Mouse (Mus musculus): ENCODE results near the gene Ptprt. TPM values are rescaled to one million over a fixed set of nuclear protein-coding genes. Genes with fewer than 3 reads are reported as not detected.

Gene Ptprt
- polyA plus RNA-seq, 1 experiment from 2014 or later = 0.44 TPM

DNA sequence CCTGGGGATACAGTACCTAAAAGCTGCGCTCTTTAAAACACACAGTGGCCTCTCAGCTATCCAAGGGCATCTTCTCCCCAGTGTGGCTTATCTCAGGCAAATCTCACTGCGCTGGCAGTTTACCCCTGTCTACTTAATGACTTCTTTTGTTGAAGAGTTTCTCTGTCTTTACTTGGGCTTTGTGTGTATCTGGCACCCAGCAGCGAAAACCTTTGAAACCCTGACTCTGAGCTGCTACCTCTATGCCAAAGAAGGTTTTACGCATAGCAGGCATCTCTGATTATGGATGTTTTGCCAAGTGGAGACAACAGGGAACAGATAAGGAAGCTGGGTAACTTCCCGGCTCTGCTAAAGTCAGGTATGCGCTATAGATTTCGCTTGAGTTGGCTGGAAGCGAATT lies 956.1 kb downstream of the Ptprt start:
- Histone ChIP-seq H3K9ac (no peak overlapping the region), H3K4me1 (no peaks in the 10 kb centered on the region), H3K27me3 (replicated peaks) (no peaks in the 10 kb centered on the region), H3K36me3 (no peaks in the 10 kb centered on the region), H3K9me3 (no peaks in the 10 kb centered on the region), H3K4me3 (replicated peaks) (no peak overlapping the region), H3K4me2 (no peak overlapping the region), H3K27ac (no peak overlapping the region)
- ATAC-seq (ENCODE audit: insufficient read depth, low FRiP score, low read depth) = no peak
- 51% methylated on average over 8 of the region's 8 CpGs for WGBS

DNA sequence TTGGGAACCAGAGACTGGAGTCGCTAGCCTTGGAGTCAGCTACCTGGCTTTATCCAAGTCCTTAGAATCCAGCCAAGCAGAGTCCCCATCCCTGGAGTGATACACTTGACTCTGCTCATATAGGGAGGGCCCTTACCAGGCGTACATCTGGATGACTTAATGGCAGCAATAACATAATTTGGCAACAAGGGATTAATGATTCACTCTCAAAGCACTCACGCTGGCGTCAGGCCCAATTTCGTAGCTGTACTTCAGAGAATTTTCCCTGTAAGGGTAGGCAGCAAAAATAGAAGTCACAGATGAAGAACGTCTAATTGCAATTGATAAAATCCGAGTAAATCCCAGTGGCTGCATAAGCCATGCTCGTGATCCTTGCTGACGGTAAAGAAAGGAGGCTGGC lies 956.5 kb downstream of the Ptprt start:
- H3K4me2 ChIP-seq = no peak overlapping the region
- H3K27ac ChIP-seq = no peak overlapping the region
- WGBS = 39% methylated on average over 9 of the region's 9 CpGs
- H3K4me1 ChIP-seq = no peaks in the 10 kb centered on the region
- no peaks in the 10 kb centered on the region for H3K27me3 ChIP-seq (replicated peaks)
- H3K36me3 ChIP-seq = no peaks in the 10 kb centered on the region
- no peak for ATAC-seq (ENCODE audit: insufficient read depth, low FRiP score, low read depth)
- no peaks in the 10 kb centered on the region for H3K9me3 ChIP-seq
- no peak overlapping the region for H3K9ac ChIP-seq
- no peak overlapping the region for H3K4me3 ChIP-seq (replicated peaks)

DNA sequence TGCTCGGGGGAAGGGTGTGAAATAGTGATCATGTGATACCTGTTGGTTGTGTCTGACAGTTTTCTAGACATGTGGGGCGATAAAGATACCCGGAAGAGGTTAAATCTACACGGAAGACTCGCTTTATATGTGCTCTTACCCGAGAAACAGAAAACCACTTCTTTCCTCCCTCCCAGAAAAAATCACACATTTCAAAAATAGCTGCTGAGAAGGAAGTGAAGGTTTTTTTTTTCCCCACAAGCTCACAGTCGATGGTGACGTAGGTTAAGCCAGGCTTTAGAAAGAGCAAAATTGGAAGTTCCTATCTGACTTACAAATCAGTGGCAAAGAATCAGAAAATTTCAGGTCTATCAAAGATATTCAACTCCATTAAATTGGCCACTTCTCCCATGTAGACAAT lies 965.1 kb downstream of the Ptprt start:
- Histone ChIP-seq H3K36me3 (no peaks in the 10 kb centered on the region), H3K9ac (no peak overlapping the region), H3K27ac (no peak overlapping the region), H3K4me2 (no peak overlapping the region), H3K4me1 (no peaks in the 10 kb centered on the region), H3K9me3 (no peaks in the 10 kb centered on the region), H3K27me3 (replicated peaks) (no peaks in the 10 kb centered on the region), H3K4me3 (replicated peaks) (no peak overlapping the region)
- WGBS = 77% methylated on average over 8 of the region's 8 CpGs
- no peak for ATAC-seq (ENCODE audit: insufficient read depth, low FRiP score, low read depth)

DNA sequence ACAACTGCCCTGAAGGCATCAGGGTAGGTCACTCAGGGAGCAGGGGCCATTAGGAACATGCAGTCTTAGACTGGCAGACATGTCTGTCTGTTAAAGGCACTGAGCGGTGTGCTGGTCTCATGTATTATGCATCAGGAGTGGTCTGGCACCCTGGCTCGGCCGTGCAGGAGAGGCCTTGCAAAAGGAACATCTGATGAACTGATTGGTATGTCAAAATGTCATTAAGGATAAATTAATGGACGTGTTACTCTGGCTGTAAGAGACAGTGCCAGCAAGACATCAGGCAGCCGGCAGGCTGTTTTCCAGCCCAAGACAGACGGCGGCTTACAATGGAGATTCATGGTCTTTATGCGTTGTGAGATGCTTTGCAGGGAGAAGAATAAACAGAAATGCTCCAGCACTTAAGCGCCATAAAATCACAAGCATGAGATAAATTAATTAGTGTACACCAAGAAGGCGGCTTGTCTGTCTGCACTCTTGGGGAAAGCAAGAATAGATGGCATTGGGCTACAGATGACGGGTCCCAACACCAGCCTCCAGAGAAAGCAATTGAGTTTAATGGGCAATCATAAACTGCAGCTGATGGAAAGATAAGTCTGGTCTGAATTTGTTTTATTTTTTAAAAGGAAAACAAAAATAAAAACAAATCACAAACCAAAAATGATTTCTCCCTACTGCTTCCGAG lies 992.5 kb downstream of the Ptprt start:
- Histone ChIP-seq H3K4me2 (no peak overlapping the region), H3K4me1 (no peaks in the 10 kb centered on the region), H3K9ac (no peak overlapping the region), H3K9me3 (no peaks in the 10 kb centered on the region), H3K36me3 (no peaks in the 10 kb centered on the region), H3K27me3 (replicated peaks) (no peaks in the 10 kb centered on the region), H3K27ac (no peak overlapping the region), H3K4me3 (replicated peaks) (no peak overlapping the region)
- 77% methylated on average over 12 of the region's 12 CpGs for WGBS
- no peak for ATAC-seq (ENCODE audit: insufficient read depth, low FRiP score, low read depth)

DNA sequence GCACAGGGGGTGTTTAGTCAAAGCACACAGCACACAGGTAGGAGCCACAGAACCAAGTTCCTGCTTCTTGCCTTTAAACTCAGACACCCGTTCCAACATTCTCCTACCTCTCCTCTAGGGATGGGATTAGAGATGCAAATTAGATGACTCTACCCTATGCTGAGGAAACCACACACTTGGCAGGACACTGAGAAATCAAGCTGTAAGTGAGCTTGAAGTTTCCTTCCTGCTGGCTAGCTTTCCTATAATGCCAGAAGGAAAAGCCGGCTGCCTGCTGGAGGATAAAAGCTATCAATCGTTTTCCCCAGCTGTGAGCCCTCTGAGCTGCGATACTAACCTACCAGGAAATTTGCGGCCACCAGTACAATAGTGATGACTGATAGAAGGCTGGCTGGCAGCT lies 999.0 kb downstream of the Ptprt start:
- Histone ChIP-seq H3K27ac (no peak overlapping the region), H3K4me2 (no peak overlapping the region), H3K27me3 (replicated peaks) (no peaks in the 10 kb centered on the region), H3K4me1 (no peaks in the 10 kb centered on the region), H3K4me3 (replicated peaks) (no peak overlapping the region), H3K9ac (no peak overlapping the region), H3K9me3 (no peaks in the 10 kb centered on the region), H3K36me3 (no peaks in the 10 kb centered on the region)
- no peak for ATAC-seq (ENCODE audit: insufficient read depth, low FRiP score, low read depth)
- 28% methylated on average over 5 of the region's 5 CpGs for WGBS

DNA sequence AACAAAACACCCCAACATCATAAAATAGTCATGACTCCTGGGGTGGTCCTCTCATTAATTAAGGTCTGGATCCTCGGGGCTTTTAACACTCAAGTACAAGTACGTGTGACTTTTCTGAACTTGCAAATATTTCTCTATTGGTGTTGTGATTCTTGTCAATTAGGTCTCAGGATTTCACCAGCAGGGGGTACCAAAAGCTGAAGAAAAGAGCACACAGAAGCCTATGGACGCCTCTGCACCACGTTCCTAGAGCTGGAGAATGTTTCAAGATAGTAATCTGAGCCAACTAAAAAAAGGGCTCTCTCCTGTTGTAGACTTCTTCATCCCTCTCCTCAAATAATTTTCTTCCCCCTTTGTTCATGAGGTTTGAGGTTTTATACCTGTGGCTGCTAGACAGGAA lies 1000.1 kb downstream of the Ptprt start:
- Histone ChIP-seq H3K27ac (no peak overlapping the region), H3K9ac (no peak overlapping the region), H3K9me3 (no peaks in the 10 kb centered on the region), H3K36me3 (no peaks in the 10 kb centered on the region), H3K4me3 (replicated peaks) (no peak overlapping the region), H3K27me3 (replicated peaks) (no peaks in the 10 kb centered on the region), H3K4me2 (no peak overlapping the region), H3K4me1 (no peaks in the 10 kb centered on the region)
- WGBS = 19% methylated on average over 4 of the region's 4 CpGs
- ATAC-seq (ENCODE audit: insufficient read depth, low FRiP score, low read depth) = no peak

DNA sequence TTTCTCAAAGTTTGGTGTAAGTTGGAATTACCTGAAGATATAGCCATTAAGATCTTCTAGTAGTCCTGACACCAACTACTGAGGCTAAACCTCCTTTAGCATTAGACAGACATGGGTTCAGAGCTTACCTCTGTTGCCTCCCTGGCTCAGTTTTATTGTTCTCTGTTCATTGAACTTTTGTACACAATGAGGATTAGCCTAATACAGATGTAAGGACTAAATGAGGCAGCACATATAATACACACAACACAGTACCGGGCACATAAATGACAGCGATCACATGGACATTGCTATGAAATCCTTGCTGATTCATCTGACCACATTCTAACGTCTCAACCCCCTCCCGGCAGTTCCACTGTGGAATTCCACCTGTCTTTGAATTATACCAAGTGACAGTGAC lies 1003.9 kb downstream of the Ptprt start:
- no peak for ATAC-seq (ENCODE audit: insufficient read depth, low FRiP score, low read depth)
- H3K4me2 ChIP-seq = no peak overlapping the region
- no peaks in the 10 kb centered on the region for H3K36me3 ChIP-seq
- H3K27me3 ChIP-seq (replicated peaks) = no peaks in the 10 kb centered on the region
- 86% methylated on average over 4 of the region's 4 CpGs for WGBS
- no peak overlapping the region for H3K27ac ChIP-seq
- no peaks in the 10 kb centered on the region for H3K4me1 ChIP-seq
- H3K4me3 ChIP-seq (replicated peaks) = no peak overlapping the region
- no peak overlapping the region for H3K9ac ChIP-seq
- H3K9me3 ChIP-seq = no peaks in the 10 kb centered on the region

DNA sequence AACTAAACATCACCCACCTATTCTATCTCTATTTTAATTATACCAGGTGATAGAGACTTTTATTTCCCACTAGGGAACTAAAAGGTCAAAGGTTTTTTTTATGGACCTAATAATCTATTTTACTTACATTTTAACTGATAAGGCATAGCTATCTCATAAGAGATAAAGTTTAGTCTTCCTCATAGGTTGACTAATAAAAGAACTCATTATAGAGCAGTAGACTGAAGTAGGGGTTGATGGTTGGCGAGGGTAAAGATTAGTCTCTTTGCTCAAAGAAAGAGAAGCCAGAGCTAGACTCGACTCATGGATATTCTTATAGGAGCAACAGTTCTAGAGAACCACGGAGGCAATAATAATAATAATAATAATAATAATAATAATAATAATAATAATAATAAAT lies 1004.3 kb downstream of the Ptprt start:
- H3K9ac ChIP-seq = no peak overlapping the region
- no peak overlapping the region for H3K4me2 ChIP-seq
- H3K4me3 ChIP-seq (replicated peaks) = no peak overlapping the region
- WGBS = 79% methylated on average over 3 of the region's 3 CpGs
- ATAC-seq (ENCODE audit: insufficient read depth, low FRiP score, low read depth) = no peak
- H3K27ac ChIP-seq = no peak overlapping the region
- no peaks in the 10 kb centered on the region for H3K4me1 ChIP-seq
- H3K9me3 ChIP-seq = no peaks in the 10 kb centered on the region
- H3K36me3 ChIP-seq = no peaks in the 10 kb centered on the region
- no peaks in the 10 kb centered on the region for H3K27me3 ChIP-seq (replicated peaks)

DNA sequence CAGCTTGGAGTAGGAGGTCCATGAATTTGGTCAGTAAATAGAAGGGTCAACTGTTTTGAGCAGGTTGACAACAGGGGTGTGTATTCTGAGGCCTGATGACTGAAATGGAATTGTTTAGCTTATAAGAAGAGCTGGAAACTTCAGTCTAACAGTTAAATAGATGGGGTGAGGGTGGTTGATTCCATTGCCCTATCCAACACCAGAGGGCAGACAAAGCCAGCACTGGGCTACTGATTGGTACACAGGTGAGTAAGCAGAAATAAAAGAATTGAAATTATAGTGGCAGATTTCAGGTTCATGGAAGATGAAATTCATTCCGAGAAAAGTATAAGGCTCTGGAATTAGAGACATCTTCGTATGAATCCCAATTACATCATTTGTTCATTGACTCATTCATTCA lies 1020.1 kb downstream of the Ptprt start:
- H3K9ac ChIP-seq = no peak overlapping the region
- H3K27me3 ChIP-seq (replicated peaks) = no peaks in the 10 kb centered on the region
- no peaks in the 10 kb centered on the region for H3K36me3 ChIP-seq
- H3K4me1 ChIP-seq = no peaks in the 10 kb centered on the region
- no peaks in the 10 kb centered on the region for H3K9me3 ChIP-seq
- H3K27ac ChIP-seq = no peak overlapping the region
- no peak overlapping the region for H3K4me3 ChIP-seq (replicated peaks)
- no peak overlapping the region for H3K4me2 ChIP-seq
- 88% methylated on average over 2 of the region's 2 CpGs for WGBS
- ATAC-seq (ENCODE audit: insufficient read depth, low FRiP score, low read depth) = no peak

DNA sequence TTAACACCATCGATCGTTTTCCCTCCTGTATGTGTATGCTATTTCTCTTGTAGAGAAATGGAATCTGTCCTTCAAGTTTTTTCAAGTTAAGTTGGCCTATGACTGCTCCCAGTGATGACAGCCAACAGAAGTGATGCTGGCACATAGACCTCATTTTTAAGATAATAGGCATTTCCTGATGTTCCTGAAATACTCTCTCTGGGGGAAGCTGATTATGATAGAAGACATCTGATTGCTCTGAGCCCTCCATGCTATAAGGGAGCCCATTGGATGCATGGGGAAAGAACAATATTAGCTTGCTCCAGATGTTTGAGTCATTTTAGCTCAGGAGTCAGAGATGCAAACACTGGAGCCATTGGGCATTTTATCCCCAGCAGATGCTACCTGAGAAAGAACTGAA lies 1026.9 kb downstream of the Ptprt start:
- Histone ChIP-seq H3K4me1 (no peaks in the 10 kb centered on the region), H3K4me3 (replicated peaks) (no peak overlapping the region), H3K27ac (no peak overlapping the region), H3K27me3 (replicated peaks) (no peaks in the 10 kb centered on the region), H3K9ac (no peak overlapping the region), H3K4me2 (no peak overlapping the region), H3K9me3 (no peaks in the 10 kb centered on the region), H3K36me3 (no peaks in the 10 kb centered on the region)
- no peak for ATAC-seq (ENCODE audit: insufficient read depth, low FRiP score, low read depth)
- WGBS = 90% methylated on average over 2 of the region's 2 CpGs

DNA sequence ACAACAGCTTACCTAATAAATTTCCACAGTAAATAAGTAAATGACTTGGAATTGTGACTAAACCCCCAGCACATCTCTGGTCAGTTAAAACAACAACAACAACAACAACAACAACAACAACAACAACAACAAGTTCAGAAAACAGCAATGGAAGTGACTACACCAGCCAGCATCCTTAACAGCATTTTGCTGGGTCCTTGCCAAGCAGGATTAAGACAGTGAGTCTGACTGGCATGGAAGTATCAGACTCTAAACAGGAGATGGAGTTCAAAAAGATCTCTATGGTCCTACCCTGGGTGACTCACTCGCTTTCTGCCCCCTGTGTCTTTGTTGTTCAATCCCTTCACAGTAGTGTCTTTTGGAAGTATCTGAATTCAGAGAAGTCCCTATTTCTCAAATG lies 1035.1 kb downstream of the Ptprt start:
- Histone ChIP-seq H3K36me3 (no peaks in the 10 kb centered on the region), H3K9ac (no peak overlapping the region), H3K27me3 (replicated peaks) (no peaks in the 10 kb centered on the region), H3K9me3 (no peaks in the 10 kb centered on the region), H3K4me1 (no peaks in the 10 kb centered on the region), H3K4me3 (replicated peaks) (no peak overlapping the region), H3K27ac (no peak overlapping the region), H3K4me2 (no peak overlapping the region)
- WGBS = 69% methylated on average over 1 of the region's 1 CpGs
- ATAC-seq (ENCODE audit: insufficient read depth, low FRiP score, low read depth) = no peak

DNA sequence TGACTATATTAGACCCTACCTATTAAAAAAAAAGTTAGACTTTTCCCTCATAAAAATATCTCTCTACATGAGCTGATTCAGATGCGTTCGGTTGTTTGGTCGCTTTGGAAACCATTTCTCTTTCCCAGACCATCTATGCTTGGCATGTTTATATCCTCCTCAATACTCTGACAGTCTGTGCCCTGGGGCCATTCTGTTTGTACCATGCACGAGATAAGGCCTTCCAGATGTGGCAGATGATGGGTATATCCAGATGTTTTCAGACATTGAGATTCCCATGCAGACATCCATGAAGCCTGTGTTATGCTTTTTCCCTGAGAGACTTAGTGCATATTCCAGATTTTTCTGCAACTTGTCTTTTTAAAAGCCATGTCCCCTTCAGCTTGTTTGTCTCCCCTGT lies 1052.5 kb downstream of the Ptprt start:
- no peak for ATAC-seq (ENCODE audit: insufficient read depth, low FRiP score, low read depth)
- WGBS = 66% methylated on average over 4 of the region's 4 CpGs
- Histone ChIP-seq H3K27me3 (replicated peaks) (no peaks in the 10 kb centered on the region), H3K4me2 (no peak overlapping the region), H3K36me3 (no peaks in the 10 kb centered on the region), H3K4me3 (replicated peaks) (no peak overlapping the region), H3K9me3 (no peaks in the 10 kb centered on the region), H3K27ac (no peak overlapping the region), H3K4me1 (no peaks in the 10 kb centered on the region), H3K9ac (no peak overlapping the region)

DNA sequence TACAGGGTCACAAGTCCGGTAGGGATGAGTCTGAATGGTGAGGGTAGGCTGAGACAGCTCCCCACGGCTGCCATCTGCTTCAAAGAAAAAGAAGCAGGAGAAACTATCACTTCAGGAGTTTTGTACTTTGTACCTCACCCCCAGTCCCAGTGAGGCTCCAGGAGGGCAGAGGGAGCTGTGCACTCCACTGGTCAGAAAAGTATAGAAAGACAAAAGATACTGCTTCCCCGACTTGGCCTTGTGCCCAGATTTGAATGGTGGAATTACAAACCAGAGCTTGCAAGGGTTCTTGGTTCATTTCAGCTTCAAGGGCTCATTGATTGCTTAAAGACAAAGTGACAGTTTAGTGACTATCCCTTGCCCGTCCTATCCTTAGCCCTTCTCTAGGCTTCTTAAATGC lies 1053.6 kb downstream of the Ptprt start:
- ATAC-seq (ENCODE audit: insufficient read depth, low FRiP score, low read depth) = no peak
- Histone ChIP-seq H3K9me3 (no peaks in the 10 kb centered on the region), H3K27ac (no peak overlapping the region), H3K4me1 (no peaks in the 10 kb centered on the region), H3K9ac (no peak overlapping the region), H3K4me3 (replicated peaks) (no peak overlapping the region), H3K27me3 (replicated peaks) (no peaks in the 10 kb centered on the region), H3K4me2 (no peak overlapping the region), H3K36me3 (no peaks in the 10 kb centered on the region)
- 72% methylated on average over 4 of the region's 4 CpGs for WGBS
